Mouse (Mus musculus): ENCODE measurements around the gene Lamb3.

DNA sequence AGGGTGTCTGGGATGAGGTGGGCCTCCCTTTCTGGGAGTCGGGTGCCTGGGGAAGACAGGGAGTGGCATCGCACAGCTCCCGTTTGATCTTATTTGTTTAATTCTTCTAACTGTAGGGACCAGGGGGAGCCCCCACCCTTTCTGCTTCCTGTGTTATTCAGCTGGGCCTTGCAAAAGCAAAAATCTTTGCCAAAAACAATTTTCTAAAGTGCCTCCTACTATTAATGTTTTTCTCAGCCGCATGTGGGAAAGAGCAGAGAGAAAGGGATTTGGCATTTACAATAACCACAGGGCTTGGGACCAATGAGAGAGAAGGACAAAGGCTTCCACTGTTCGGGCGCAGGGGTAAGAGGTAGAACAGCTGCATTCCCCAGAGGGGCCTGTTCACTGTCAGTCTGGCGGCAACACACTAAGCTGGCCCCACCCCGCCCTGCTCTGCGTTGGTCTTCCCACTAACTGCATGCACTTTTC lies 18.3 kb upstream of the Lamb3 start:
- TF ChIP-seq CTCF (conservative IDR thresholded peaks at IDR 0.05; ENCODE audit: insufficient read depth, insufficient read length, low read depth, low read length), result no peak
- TF ChIP-seq POLR2A (IDR thresholded peaks at IDR 0.05; ENCODE audit: low read depth, low read length), result no peak
